Mouse (Mus musculus) embryonic facial prominence, embryonic 10.5 days (tissue): ENCODE results near the gene Olfr1415. TPM values are rescaled to one million over a fixed set of nuclear protein-coding genes. Genes with fewer than 3 reads are reported as not detected.
"Not testable (repeated sequence)": the region's sequence is repeated elsewhere in the genome, so short reads cannot be mapped to it uniquely, and the experiment has no call there.

Source experiments
- DNase-seq: peaks from one replicate; pipeline ENCODE4 v3.0.0-alpha.2; 2017; ENCODE audit warnings: low spot score
- H3K27ac ChIP-seq: fragments of 300-500 bp; sonication (generic); replicated peaks from 2 replicates; pipeline ENCODE4 v1.5.1; 2016; ENCODE audit warnings: mild to moderate bottlenecking
- H3K27me3 ChIP-seq: fragments of 300-500 bp; sonication (generic); replicated peaks from 2 replicates; pipeline ENCODE4 v1.6.1; 2016; ENCODE audit warnings: low read depth, mild to moderate bottlenecking; ENCODE audit not compliant: poor library complexity, severe bottlenecking
- H3K36me3 ChIP-seq: fragments of 300-500 bp; sonication (generic); replicated peaks from 2 replicates; pipeline ENCODE4 v1.6.1; 2016; ENCODE audit warnings: mild to moderate bottlenecking, moderate library complexity
- H3K4me1 ChIP-seq: fragments of 300-500 bp; sonication (generic); 2 replicates; pipeline ENCODE4 v1.6.1; 2016
- H3K4me3 ChIP-seq: fragments of 300-500 bp; sonication (generic); 2 replicates; pipeline ENCODE4 v1.5.1; 2016; ENCODE audit warnings: mild to moderate bottlenecking, moderate library complexity
- H3K9me3 ChIP-seq: fragments of 300-500 bp; sonication (generic); 2 replicates; pipeline ENCODE4 v1.6.1; 2016; ENCODE audit warnings: mild to moderate bottlenecking
- WGBS: fragments of 180-500 bp; shearing (Covaris S2); methylation state at CpG from one replicate; pipeline ENCODE4 v1.1.7; 2016; 5-methylcytosine and 5-hydroxymethylcytosine counted together
- polyA plus RNA-seq: library from polyadenylated mRNA; unstranded; fragments of >200 nt; fragmentation: Nextera tagmentation; extraction: Ambion mirVana; gene quantifications from 2 replicates; pipeline ENCODE4 v1.2.1, GENCODE M21; 2016

The Olfr1415 gene
- 0.15 TPM in 1 of 2 replicates, not detected in the other for polyA plus RNA-seq

DNA sequence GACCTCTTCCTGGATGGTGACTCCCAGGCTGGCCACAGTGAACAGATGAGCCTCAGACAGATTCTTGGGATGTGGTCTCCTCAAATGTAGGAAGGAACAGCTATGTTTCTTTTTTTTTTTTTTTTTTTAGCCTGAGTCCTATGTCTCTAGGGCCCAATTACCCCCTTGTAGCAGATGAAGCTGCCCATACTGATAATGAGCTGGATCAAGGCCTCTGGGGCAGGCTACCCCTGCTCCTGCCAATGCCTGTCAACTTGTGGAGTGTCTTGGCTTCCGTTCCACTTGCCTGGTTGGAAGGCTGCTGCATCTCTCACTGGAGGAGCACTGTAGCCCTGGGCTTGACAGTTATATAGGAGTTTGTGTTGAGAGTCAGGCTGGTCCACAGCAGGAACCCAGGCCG, at the start of gene Olfr1415:
Olfr1415 (minus strand) TSS at position 101 of the 400 bp plus-strand sequence.
- DNase-seq = no peak
- no peaks in the 10 kb centered on the region for H3K36me3 ChIP-seq
- WGBS = 79% methylated on average over 2 of the region's 2 CpGs
- H3K4me3 ChIP-seq = no peak within 1 kb of the TSS
- H3K27me3 ChIP-seq = no peaks in the 10 kb centered on the region
- peaks cover 7% of the 10 kb centered on the region; the same call in 1 of the 2 replicates for H3K9me3 ChIP-seq
- no peaks in the 10 kb centered on the region for H3K4me1 ChIP-seq
- H3K27ac ChIP-seq = no peak within 1 kb of the TSS

DNA sequence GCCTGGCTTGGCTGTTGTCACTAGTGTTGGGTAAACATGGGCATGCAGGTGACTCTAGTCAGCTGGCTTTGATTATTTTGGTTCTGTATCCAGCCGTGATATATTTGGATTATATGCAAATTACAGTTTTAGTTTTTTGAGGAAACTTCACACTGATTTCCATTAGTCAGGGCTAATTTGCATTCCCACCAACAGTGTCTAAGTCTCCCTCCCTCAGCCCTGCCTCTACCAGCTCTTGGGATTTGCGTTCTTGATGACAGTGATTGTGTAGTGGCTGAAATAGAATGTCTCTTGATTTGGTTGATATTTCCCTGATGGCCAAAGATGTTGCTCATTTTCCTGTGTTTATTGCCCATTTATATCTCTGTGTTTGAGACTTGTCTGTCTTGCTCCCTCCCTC, 43.2 kb upstream of the Olfr1415 start:
- DNase-seq = no peak
- Histone ChIP-seq H3K4me3 (no peak overlapping the region), H3K36me3 (no peaks in the 10 kb centered on the region), H3K27ac (no peak overlapping the region), H3K9me3 (no peaks in the 10 kb centered on the region), H3K4me1 (0 out of 2 replicates have a peak, but pooled peaks cover 3% of the 10 kb centered on the region), H3K27me3 (no peaks in the 10 kb centered on the region)
- WGBS = 50% methylated on average over 2 of the region's 2 CpGs

DNA sequence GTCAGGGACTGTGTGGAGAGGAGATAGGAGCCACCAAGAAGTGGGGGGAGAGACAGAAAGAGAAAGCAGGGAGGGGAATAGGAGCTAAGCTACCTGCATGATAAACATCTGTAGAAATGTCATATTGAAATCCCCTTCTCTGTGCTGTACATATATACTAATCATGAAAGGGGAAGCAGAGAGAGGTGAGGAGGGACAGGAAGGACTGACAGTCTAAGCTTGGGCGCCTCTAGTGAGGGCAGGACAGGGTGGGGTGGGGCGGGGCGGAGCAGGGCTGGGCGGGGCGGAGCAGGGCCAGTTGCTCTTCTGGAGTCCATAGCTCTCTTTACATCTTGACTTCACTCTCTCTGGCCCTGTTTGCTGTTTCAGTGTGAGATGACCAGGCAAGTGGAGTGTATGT, 41.1 kb upstream of the Olfr1415 start:
- Histone ChIP-seq H3K4me3 (no peak overlapping the region), H3K36me3 (no peaks in the 10 kb centered on the region), H3K27ac (no peak overlapping the region), H3K9me3 (no peaks in the 10 kb centered on the region), H3K27me3 (no peaks in the 10 kb centered on the region), H3K4me1 (0 out of 2 replicates have a peak, but pooled peaks cover 3% of the 10 kb centered on the region)
- 48% methylated on average over 5 of the region's 5 CpGs for WGBS
- DNase-seq = no peak

DNA sequence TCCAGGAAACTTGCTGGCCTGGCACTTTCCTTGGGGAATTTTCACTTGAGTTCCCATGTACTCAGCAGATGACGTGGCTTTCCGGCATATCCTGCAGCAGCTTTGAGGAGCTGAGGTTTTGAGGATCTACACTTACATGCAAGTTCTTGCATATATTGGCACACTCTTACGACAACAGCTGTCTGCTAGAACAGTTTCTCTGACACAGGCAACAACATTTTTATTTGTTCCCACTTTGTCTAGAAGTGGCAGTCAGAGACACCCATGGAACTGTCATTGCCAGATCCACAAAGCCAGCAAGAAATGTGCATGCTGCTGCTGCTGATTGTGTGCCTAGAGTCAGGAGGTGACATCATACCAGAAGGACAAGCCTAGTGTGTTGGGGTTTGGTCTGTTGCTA, 27.9 kb upstream of the Olfr1415 start:
- WGBS = 87% methylated on average over 3 of the region's 3 CpGs
- Histone ChIP-seq H3K4me1 (no peaks in the 10 kb centered on the region), H3K4me3 (no peak overlapping the region), H3K36me3 (no peaks in the 10 kb centered on the region), H3K27ac (no peak overlapping the region), H3K27me3 (no peaks in the 10 kb centered on the region), H3K9me3 (no peaks in the 10 kb centered on the region)
- DNase-seq = no peak

DNA sequence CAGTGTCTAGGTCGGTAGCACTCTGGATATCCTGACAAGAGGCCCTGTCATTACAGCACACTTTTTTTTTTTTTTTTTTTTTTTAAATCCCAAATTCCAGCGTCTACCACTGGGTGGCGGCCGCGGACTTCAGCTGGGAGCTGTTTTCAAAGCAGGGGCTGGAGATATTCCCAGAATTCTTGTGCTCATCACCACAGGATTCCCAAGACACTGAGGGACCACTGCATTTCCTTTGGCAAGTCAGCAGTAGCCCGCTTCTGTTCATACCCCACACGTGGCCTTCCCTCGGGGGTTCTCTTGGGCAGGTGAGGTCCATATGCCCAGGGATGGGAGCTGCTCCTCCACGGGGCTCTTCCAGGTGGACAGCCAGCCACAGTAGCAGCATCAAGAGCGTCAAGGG, 25.5 kb upstream of the Olfr1415 start:
- H3K36me3 ChIP-seq = no peaks in the 10 kb centered on the region
- H3K27me3 ChIP-seq = no peaks in the 10 kb centered on the region; the same call in 1 of the 2 replicates
- DNase-seq = peak; percentile 64
- H3K27ac ChIP-seq = no peak overlapping the region
- no peaks in the 10 kb centered on the region for H3K4me1 ChIP-seq
- H3K4me3 ChIP-seq = no peak overlapping the region
- WGBS = 22% methylated on average over 10 of the region's 10 CpGs
- no peaks in the 10 kb centered on the region for H3K9me3 ChIP-seq

DNA sequence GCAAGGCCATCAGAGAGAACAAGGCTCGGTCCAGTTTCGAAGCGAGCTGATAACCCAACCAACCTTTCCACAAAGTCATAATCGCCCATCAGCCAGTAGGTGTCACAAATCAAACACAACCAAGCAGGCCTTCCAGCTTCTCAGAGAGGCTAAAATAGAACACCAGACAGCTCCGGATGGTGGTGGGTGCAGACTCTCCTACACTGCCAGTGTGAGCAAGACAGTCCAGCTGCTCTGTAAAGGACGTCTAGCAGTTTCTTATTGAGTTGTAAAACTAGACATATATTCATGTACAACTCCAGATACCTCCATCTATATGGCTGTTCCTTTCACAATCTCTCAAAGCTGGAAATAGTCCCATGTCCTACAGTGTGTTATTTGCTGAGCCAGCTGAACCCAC, 23.1 kb upstream of the Olfr1415 start:
- WGBS = 88% methylated on average over 6 of the region's 6 CpGs
- H3K27ac ChIP-seq = no peak overlapping the region
- H3K9me3 ChIP-seq = no peaks in the 10 kb centered on the region
- H3K4me1 ChIP-seq = no peaks in the 10 kb centered on the region
- no peak for DNase-seq
- no peak overlapping the region for H3K4me3 ChIP-seq
- H3K36me3 ChIP-seq = no peaks in the 10 kb centered on the region
- H3K27me3 ChIP-seq = no peaks in the 10 kb centered on the region; the same call in 1 of the 2 replicates

DNA sequence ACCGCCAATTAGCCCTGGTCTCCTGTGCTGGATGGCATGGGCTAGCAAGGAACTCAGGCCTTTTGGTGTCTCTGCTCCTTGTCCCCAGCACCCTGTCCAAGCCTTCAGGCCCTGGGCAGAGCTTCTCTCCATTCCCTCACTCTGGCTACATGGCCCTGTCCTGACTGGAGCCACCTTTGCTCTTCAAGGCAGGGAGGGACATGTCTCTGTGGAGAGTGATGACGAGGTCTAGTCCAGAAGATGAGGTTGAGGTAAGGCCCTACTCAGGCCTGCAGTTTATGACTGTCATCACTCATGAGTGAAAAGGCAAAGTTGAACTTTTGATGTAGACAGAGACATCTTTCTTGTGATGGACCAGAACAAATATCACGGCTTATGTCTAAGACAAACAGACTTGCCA, 22.7 kb upstream of the Olfr1415 start, which contains the start of gene Olfr1414:
Olfr1414 (minus strand) TSS at position 101 of the 400 bp plus-strand sequence.
- H3K36me3 ChIP-seq = no peaks in the 10 kb centered on the region
- WGBS = 86% methylated on average over 3 of the region's 3 CpGs
- no peaks in the 10 kb centered on the region for H3K4me1 ChIP-seq
- no peaks in the 10 kb centered on the region; the same call in 1 of the 2 replicates for H3K27me3 ChIP-seq
- H3K27ac ChIP-seq = no peak within 1 kb of the TSS
- no peak for DNase-seq
- no peaks in the 10 kb centered on the region for H3K9me3 ChIP-seq
- H3K4me3 ChIP-seq = no peak within 1 kb of the TSS

DNA sequence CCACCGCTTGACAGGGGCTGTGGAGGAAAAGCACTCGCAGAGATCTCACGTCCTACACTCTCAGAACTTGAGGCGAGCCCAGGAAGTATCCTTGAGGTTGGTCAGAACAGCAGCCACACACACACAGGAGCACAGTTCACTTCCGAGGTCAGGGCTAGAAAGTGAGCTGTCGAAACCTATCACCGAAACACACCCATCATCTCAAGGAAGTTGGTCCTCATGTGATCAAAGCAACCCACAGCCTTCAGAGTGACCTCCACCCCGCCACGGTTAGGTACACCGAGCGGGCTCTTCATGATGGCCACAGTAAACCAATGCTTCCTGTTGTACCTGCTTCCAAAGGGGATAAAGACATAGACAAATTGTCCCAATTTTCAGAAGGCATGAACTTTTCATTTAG, 19.5 kb upstream of the Olfr1415 start:
- WGBS = 82% methylated on average over 11 of the region's 11 CpGs
- Histone ChIP-seq H3K27me3 (no peaks in the 10 kb centered on the region; the same call in 1 of the 2 replicates), H3K27ac (no peak overlapping the region), H3K4me3 (no peak overlapping the region), H3K4me1 (no peaks in the 10 kb centered on the region), H3K9me3 (no peaks in the 10 kb centered on the region), H3K36me3 (no peaks in the 10 kb centered on the region)
- DNase-seq = no peak

DNA sequence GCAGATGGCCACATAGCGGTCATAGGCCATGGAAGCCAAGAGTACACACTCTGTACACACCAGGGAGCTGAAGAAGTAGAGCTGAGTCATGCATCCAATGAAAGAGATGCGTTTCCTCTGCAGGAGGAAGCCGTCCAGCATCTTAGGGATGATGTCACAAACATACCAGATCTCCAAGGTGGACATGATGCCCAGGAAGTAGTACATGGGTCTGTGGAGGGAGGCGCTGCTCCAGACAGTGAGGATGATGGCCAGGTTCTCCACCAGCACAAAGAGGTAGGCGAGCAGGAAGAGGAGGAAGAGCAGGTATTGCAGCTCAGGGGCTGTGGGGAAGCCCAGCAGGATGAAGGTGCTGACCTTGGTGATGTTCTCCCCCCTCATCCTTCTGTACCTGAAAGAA, 15.7 kb upstream of the Olfr1415 start:
- not testable (repeated sequence) for H3K4me1 ChIP-seq, H3K36me3 ChIP-seq, H3K9me3 ChIP-seq, H3K27ac ChIP-seq, H3K27me3 ChIP-seq, DNase-seq, H3K4me3 ChIP-seq
- 84% methylated on average over 5 of the region's 5 CpGs for WGBS

DNA sequence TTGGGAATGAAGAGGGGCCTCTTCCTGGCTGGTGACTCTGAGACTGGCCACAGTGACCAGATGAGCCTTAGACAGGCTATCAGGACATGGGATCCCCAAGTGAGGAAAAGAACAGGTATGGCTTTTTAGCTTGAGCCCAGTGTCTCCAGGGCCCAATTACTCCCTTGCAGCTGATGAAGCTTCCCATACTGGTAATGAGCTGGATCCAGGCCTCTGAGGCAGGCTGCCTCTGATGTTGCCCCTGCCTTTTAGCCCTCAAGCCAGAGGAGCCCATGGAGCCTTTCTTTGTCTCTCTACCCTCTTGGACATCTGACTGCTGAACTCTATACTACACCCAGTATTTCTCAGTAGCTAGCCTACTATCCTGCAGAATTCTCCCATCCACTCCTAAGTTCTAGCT, 10.9 kb downstream of the Olfr1415 start, which contains the start of gene Olfr1416:
Olfr1416 (minus strand) TSS at position 101 of the 400 bp plus-strand sequence.
- no peaks in the 10 kb centered on the region for H3K4me1 ChIP-seq
- no peaks in the 10 kb centered on the region for H3K36me3 ChIP-seq
- H3K9me3 ChIP-seq = peaks cover 12% of the 10 kb centered on the region
- no peak for DNase-seq
- H3K27me3 ChIP-seq = no peaks in the 10 kb centered on the region
- H3K27ac ChIP-seq = no peak within 1 kb of the TSS
- H3K4me3 ChIP-seq = no peak within 1 kb of the TSS

DNA sequence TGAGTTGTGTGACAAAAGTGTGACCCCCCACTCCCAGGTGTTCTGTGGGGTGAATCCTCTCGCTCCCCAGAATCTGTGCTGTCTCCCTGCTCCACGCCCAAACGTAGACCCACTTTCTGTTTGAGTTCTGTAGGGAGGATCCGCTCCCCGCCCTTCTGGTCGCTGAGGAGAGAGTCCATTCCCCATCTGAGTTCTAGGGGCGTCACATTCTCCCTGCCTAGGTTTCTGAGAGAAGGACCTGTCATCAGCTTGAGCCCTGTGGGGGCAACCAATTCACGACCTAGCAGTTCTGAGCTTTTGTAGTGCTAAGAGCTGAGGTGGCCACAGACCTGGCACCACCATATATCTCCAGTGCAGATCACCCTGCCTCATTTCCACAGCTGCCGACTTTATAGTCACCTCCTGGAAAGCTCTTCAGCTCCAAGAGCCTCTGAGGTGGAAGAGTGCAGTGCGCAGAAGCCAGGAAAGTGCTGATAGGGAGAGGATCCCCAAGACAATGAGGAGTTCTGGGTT, 21.8 kb downstream of the Olfr1415 start:
- Histone ChIP-seq H3K36me3 (peaks cover 22% of the 10 kb centered on the region), H3K4me3 (peak overlapping the region; percentile 95), H3K27ac (peak overlapping the region; percentile 91), H3K4me1 (peaks cover 16% of the 10 kb centered on the region), H3K9me3 (no peaks in the 10 kb centered on the region), H3K27me3 (no peaks in the 10 kb centered on the region)
- 5% methylated on average over 10 of the region's 10 CpGs for WGBS
- no peak for DNase-seq

DNA sequence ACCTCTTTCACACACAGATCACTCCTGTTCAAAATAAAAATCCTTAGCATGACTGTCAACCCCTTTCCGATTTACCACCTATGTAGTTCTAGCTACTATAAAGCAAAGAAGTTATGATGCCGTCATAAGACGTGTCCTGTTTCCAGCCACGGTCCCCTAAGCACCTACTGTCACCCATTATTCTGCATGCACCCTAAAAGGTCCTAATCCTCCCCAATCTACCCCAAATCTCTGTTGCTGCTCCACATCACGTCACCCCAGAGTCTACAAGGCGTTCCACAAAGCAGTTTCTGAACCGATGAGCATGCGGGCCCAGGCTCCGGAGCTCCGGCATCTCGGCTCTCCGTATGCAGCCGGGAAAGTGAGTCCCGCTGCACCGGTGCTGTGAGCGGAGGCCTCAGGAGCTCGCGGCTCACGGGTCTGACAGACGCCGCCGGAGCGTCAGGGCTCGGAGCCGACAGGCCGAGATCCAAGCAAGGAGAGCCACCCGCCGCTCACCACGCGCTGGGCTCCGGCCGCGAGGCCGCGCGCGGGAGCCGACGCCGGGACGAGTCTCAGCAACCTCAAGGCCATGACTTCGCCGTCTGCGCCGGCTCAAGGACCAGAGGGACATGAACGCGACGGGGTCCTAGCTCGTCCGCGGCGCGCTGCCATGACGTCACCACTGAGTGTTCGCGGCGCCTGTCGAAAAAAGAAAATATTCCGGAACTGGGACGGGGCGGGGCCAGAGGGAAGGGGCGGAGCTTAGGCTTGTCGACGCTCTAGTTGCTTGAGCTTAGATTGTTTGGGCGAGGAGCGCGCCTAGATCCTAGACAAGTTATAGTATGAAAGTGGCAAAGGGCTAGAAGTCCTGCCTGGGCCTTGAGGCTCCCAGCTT, 22.5 kb downstream of the Olfr1415 start, which contains the start of gene Ndufa10:
Ndufa10 (minus strand) TSS at position 696 of the 877 bp plus-strand sequence.
- under 1% methylated on average over 67 of the region's 67 CpGs for WGBS
- peak within 1 kb of the TSS; percentile 91 for H3K27ac ChIP-seq

DNA sequence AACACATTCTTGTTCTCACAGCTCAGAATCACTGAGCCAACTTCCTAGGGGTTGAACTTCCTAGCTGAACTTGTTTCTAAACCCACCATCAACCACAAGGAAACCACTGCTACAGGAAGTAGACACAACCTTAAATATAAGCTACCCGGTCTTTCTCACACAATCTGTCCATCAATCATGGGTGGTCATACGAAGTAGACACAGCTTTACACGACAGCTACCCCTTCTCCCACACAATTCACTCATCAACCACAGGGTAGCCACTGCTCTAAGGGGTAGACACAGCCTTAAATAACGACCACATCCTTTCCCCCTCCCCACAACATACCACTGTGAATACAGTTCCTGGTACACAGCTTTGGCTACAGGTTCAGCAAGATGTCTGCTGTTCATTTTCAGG, 27.0 kb downstream of the Olfr1415 start:
- no peak for DNase-seq
- Histone ChIP-seq H3K36me3 (peaks cover 74% of the 10 kb centered on the region), H3K4me3 (no peak overlapping the region), H3K9me3 (no peaks in the 10 kb centered on the region), H3K27me3 (no peaks in the 10 kb centered on the region), H3K4me1 (peaks cover 11% of the 10 kb centered on the region), H3K27ac (no peak overlapping the region)
- WGBS = 88% methylated on average over 4 of the region's 4 CpGs

More for the DNA sequence above, 22.5 kb downstream of the Olfr1415 start, which contains the start of gene Ndufa10:
- Histone ChIP-seq H3K27me3 (no peaks in the 10 kb centered on the region), H3K36me3 (peaks cover 29% of the 10 kb centered on the region), H3K9me3 (no peaks in the 10 kb centered on the region), H3K4me3 (peak within 1 kb of the TSS; percentile 95), H3K4me1 (peaks cover 16% of the 10 kb centered on the region)
- peak; percentile 96 for DNase-seq
